Mouse (Mus musculus): ENCODE measurements around the gene Igfbp7. TPM values are rescaled to one million over a fixed set of nuclear protein-coding genes. Genes with fewer than 3 reads are reported as not detected.

The Igfbp7 gene
- polyA plus RNA-seq, 1 experiment, result 4,855 TPM

- Histone ChIP-seq H3K36me3 (ENCODE audit: control insufficient read depth, insufficient read depth, low read length) (no peaks in the 10 kb centered on the region), H3K27ac (ENCODE audit: insufficient read depth, low read depth, low read length) (peak overlapping the region; percentile 93), H3K4me1 (ENCODE audit: control insufficient read depth, insufficient read depth, low read length) (peaks cover 24% of the 10 kb centered on the region), H3K4me3 (ENCODE audit: insufficient read depth, low read depth, low read length) (peak overlapping the region; percentile 78), H3K27me3 (replicated peaks; ENCODE audit: control insufficient read depth, insufficient read depth, low read length) (no peaks in the 10 kb centered on the region)
- TF ChIP-seq POLR2A (IDR thresholded peaks at IDR 0.05; ENCODE audit: low read depth, low read length) (no peak), CTCF (conservative IDR thresholded peaks at IDR 0.05; ENCODE audit: insufficient read depth, insufficient read length, low read depth, low read length) (no peak)
- DNase-seq, result peak; percentile 92
- 30% methylated on average over 5 of the region's 5 CpGs for WGBS
These were observed 1.4 kb downstream of the Igfbp7 start for GRCm38 (mm10) chr5:77406371-77406871.

- peaks cover 31% of the 10 kb centered on the region for H3K4me1 ChIP-seq (ENCODE audit: control insufficient read depth, insufficient read depth, low read length)
- no peaks in the 10 kb centered on the region for H3K36me3 ChIP-seq (ENCODE audit: control insufficient read depth, insufficient read depth, low read length)
- no peaks in the 10 kb centered on the region for H3K27me3 ChIP-seq (replicated peaks; ENCODE audit: control insufficient read depth, insufficient read depth, low read length)
- 22% methylated on average over 5 of the region's 5 CpGs for WGBS
- peak overlapping the region; percentile 71 for H3K27ac ChIP-seq (ENCODE audit: insufficient read depth, low read depth, low read length)
- peak; percentile 18 for DNase-seq
- H3K4me3 ChIP-seq (ENCODE audit: insufficient read depth, low read depth, low read length), result peak overlapping the region; percentile 7
- TF ChIP-seq CTCF (conservative IDR thresholded peaks at IDR 0.05; ENCODE audit: insufficient read depth, insufficient read length, low read depth, low read length) (no peak), POLR2A (IDR thresholded peaks at IDR 0.05; ENCODE audit: low read depth, low read length) (no peak)
These were observed 2.3 kb downstream of the Igfbp7 start for GRCm38 (mm10) chr5:77405455-77406057.

- Histone ChIP-seq H3K36me3 (ENCODE audit: control insufficient read depth, insufficient read depth, low read length) (no peaks in the 10 kb centered on the region), H3K4me3 (ENCODE audit: insufficient read depth, low read depth, low read length) (peak overlapping the region; percentile 32), H3K4me1 (ENCODE audit: control insufficient read depth, insufficient read depth, low read length) (peaks cover 37% of the 10 kb centered on the region), H3K27ac (ENCODE audit: insufficient read depth, low read depth, low read length) (peak overlapping the region; percentile 71), H3K27me3 (replicated peaks; ENCODE audit: control insufficient read depth, insufficient read depth, low read length) (no peaks in the 10 kb centered on the region)
- WGBS, result 24% methylated on average over 10 of the region's 10 CpGs
- DNase-seq, result peak; percentile 33
- no peak for TF ChIP-seq POLR2A (IDR thresholded peaks at IDR 0.05; ENCODE audit: low read depth, low read length)
- TF ChIP-seq CTCF (conservative IDR thresholded peaks at IDR 0.05; ENCODE audit: insufficient read depth, insufficient read length, low read depth, low read length), result no peak
These were observed 2.9 kb downstream of the Igfbp7 start for GRCm38 (mm10) chr5:77404941-77405340.

- Histone ChIP-seq H3K4me1 (ENCODE audit: control insufficient read depth, insufficient read depth, low read length) (peaks cover 55% of the 10 kb centered on the region), H3K27ac (ENCODE audit: insufficient read depth, low read depth, low read length) (peak overlapping the region; percentile 43), H3K4me3 (ENCODE audit: insufficient read depth, low read depth, low read length) (no peak overlapping the region), H3K27me3 (replicated peaks; ENCODE audit: control insufficient read depth, insufficient read depth, low read length) (no peaks in the 10 kb centered on the region), H3K36me3 (ENCODE audit: control insufficient read depth, insufficient read depth, low read length) (no peaks in the 10 kb centered on the region)
- 44% methylated on average over 5 of the region's 5 CpGs for WGBS
- peak; percentile 60 for DNase-seq
- no peak for TF ChIP-seq CTCF (conservative IDR thresholded peaks at IDR 0.05; ENCODE audit: insufficient read depth, insufficient read length, low read depth, low read length)
- no peak for TF ChIP-seq POLR2A (IDR thresholded peaks at IDR 0.05; ENCODE audit: low read depth, low read length)
These were observed 4.9 kb downstream of the Igfbp7 start for GRCm38 (mm10) chr5:77402901-77403300.

GRCm38 (mm10) chr5:77402137-77402536 is 5.7 kb downstream of the Igfbp7 start:
- Histone ChIP-seq H3K27me3 (replicated peaks; ENCODE audit: control insufficient read depth, insufficient read depth, low read length) (no peaks in the 10 kb centered on the region), H3K4me3 (ENCODE audit: insufficient read depth, low read depth, low read length) (no peak overlapping the region), H3K36me3 (ENCODE audit: control insufficient read depth, insufficient read depth, low read length) (no peaks in the 10 kb centered on the region), H3K4me1 (ENCODE audit: control insufficient read depth, insufficient read depth, low read length) (peaks cover 59% of the 10 kb centered on the region), H3K27ac (ENCODE audit: insufficient read depth, low read depth, low read length) (peak overlapping the region; percentile 61)
- peak; percentile 13 for DNase-seq
- WGBS, result 44% methylated on average over 5 of the region's 5 CpGs
- no peak for TF ChIP-seq POLR2A (IDR thresholded peaks at IDR 0.05; ENCODE audit: low read depth, low read length)
- TF ChIP-seq CTCF (conservative IDR thresholded peaks at IDR 0.05; ENCODE audit: insufficient read depth, insufficient read length, low read depth, low read length), result no peak

- H3K36me3 ChIP-seq (ENCODE audit: control insufficient read depth, insufficient read depth, low read length), result no peaks in the 10 kb centered on the region
- WGBS, result 27% methylated on average over 6 of the region's 6 CpGs
- peaks cover 68% of the 10 kb centered on the region for H3K4me1 ChIP-seq (ENCODE audit: control insufficient read depth, insufficient read depth, low read length)
- peak overlapping the region; percentile 61 for H3K27ac ChIP-seq (ENCODE audit: insufficient read depth, low read depth, low read length)
- H3K4me3 ChIP-seq (ENCODE audit: insufficient read depth, low read depth, low read length), result no peak overlapping the region
- peak; percentile 93 for DNase-seq
- H3K27me3 ChIP-seq (replicated peaks; ENCODE audit: control insufficient read depth, insufficient read depth, low read length), result no peaks in the 10 kb centered on the region
- TF ChIP-seq POLR2A (IDR thresholded peaks at IDR 0.05; ENCODE audit: low read depth, low read length), result no peak
- no peak for TF ChIP-seq CTCF (conservative IDR thresholded peaks at IDR 0.05; ENCODE audit: insufficient read depth, insufficient read length, low read depth, low read length)
These were observed 7.0 kb downstream of the Igfbp7 start for GRCm38 (mm10) chr5:77400823-77401222.

- no peaks in the 10 kb centered on the region for H3K36me3 ChIP-seq (ENCODE audit: control insufficient read depth, insufficient read depth, low read length)
- H3K27ac ChIP-seq (ENCODE audit: insufficient read depth, low read depth, low read length), result peak overlapping the region; percentile 61
- no peaks in the 10 kb centered on the region for H3K27me3 ChIP-seq (replicated peaks; ENCODE audit: control insufficient read depth, insufficient read depth, low read length)
- WGBS, result 20% methylated on average over 7 of the region's 7 CpGs
- H3K4me3 ChIP-seq (ENCODE audit: insufficient read depth, low read depth, low read length), result no peak overlapping the region
- peak; percentile 87 for DNase-seq
- H3K4me1 ChIP-seq (ENCODE audit: control insufficient read depth, insufficient read depth, low read length), result peaks cover 69% of the 10 kb centered on the region
- TF ChIP-seq POLR2A (IDR thresholded peaks at IDR 0.05; ENCODE audit: low read depth, low read length) (no peak), CTCF (conservative IDR thresholded peaks at IDR 0.05; ENCODE audit: insufficient read depth, insufficient read length, low read depth, low read length) (no peak)
These were observed 7.7 kb downstream of the Igfbp7 start for GRCm38 (mm10) chr5:77400151-77400550.
